Mouse (Mus musculus) cerebellum, adult (tissue): ENCODE data around the gene Gstt1.
"Not testable (repeated sequence)": the region's sequence is repeated elsewhere in the genome, so short reads cannot be mapped to it uniquely, and the experiment has no call there.

Experiments
- ATAC-seq: cut with Nextera tagmentation; 2 replicates; pipeline ENCODE4 v1.9.2; 2017; ENCODE audit warnings: mild to moderate bottlenecking, moderate library complexity, mixed read lengths; ENCODE audit not compliant: insufficient number of reproducible peaks, low FRiP score, low TSS enrichment

The Gstt1 gene

DNA sequence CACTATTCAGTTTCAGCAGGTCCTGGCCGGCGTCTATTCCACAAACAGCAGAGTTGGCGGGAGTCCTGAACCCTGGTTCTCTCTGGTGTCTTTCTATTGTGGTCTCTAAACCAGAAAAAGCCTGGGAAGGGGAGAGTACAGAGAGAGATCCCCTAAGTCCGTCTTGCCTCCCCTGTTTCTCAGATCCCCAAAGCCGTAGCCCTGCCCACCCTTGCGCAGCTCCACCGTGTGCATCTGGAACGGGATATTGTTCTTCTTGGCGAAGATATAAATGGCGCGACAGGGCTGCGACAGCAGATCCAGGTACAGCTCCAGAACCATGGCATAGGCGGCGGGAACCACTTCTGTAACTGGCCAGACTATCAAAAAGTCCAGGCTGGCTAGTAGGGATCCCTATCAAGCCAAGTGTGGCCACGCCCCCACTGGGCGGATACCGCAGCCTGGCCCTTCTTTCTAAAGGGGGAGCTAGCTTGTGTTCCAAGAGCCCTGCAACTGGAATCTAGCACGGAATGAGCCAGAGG is at the start of gene Gstt1:
Gene Gstt1, minus strand, starts transcription at position 409 of the 521 bp plus-strand sequence.
- ATAC-seq = peak; percentile 54

DNA sequence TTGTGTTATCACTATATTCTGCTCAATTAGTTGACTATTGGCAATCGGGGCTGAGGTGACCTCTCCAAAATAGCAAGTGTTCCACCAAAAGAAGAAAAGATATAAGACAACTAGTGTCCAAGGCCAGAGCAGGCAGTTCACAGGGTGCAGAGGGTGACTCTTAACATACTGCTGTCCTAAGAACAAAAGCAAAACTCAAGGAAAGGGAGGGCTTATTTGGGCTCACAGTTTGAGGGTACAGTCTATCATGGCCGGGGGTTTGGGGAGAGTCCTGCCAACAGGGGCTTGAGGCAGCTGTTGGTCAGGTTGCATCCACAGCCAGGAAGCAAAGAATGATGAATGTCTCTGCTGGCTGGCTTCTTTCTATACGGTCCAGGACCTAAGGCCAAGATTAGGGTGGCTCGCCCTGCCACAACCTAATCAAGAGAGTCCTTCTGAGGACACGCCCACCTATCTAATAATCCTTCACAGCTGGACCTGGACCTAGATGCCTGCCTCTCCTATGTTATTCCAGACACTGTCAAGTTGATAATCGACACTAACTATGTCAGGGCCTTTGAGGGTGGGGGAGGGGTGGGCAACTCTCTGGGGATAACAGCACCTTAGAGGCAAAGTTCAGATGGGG is 47.0 kb upstream of the Gstt1 start:
- no peak for ATAC-seq

DNA sequence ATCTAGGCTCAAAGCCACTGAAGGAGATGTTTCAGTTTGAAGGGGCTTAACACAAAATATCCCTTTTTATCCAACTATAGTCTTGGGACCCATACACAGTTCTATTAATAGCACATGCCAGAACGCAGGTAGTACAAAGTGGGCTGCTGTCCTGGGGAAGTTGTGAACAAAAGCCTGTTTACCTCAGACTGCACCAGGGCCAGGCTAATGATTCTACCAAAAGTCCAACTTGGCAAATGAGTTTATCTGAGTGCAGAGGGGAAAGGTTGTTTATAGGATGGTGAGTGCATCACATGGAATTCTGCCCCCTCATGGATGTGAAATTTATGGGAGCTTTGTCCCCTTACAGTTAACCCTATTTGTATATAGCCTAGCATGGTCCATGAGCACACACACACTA is 46.4 kb upstream of the Gstt1 start:
- no peak for ATAC-seq

DNA sequence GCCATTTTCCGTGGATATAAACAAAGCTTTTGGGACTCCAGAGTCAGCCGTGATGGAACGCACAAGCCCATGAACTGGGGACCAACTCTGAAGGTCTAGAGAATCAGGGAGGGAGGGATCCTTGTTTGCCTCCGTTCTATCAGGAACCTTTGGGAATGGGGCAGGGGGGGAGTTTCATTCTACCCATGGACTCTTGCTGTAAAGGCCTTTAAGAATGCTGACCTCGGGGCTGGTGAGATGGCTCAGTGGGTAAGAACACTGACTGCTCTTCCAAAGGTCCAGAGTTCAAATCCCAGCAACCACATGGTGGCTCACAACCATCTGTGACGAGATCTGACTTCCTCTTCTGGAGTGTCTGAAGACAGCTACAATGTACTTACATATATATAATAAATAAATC is 45.5 kb upstream of the Gstt1 start:
- ATAC-seq = not testable (repeated sequence)

DNA sequence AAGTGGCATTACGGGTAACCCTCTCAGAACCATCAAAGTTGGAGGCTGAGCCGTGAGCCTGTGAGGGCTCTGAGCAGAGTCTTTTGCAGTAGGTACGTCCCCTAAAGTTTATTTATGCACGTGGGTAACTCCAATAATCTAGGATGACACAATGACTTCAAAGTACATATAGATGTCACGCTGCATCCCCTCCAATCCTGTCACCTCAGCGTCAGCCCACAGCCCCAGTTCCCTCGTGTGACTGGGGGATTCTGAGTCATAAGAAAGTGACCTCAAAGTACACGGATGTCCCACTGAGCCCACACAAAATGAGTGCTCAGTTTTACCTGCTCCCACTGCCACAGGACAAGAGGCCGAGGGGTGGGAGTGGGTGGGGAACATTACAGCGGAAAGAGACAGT is 40.7 kb upstream of the Gstt1 start:
- no peak for ATAC-seq

DNA sequence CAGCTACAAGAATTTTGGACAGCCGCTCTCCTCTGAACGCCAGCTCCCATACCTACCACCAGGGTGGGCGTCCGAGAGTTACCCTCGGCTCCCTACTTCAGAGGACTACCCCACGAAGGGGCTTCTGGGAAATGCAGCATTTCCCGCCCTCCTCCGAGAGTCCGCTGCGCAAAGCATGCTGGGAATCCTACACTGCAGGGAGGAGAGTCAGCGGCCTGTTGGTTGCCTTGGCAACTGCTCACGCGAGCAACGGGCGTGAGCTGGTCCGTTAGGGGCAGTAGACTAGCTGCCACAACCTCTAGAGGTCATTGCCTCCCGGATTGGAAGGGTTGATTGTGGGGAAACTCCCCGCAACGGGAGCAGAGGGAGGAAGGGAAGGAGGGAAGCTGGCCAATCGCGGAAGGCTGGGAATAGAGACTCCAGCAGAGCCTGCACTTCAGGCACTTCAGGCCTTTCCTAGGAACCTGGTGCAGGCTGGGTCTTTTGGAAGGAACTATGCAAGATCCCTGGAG is 38.9 kb upstream of the Gstt1 start, which contains the start of gene Gstt2:
Gene Gstt2, minus strand, starts transcription at position 177 of the 512 bp plus-strand sequence.
- ATAC-seq = peak; percentile 81

DNA sequence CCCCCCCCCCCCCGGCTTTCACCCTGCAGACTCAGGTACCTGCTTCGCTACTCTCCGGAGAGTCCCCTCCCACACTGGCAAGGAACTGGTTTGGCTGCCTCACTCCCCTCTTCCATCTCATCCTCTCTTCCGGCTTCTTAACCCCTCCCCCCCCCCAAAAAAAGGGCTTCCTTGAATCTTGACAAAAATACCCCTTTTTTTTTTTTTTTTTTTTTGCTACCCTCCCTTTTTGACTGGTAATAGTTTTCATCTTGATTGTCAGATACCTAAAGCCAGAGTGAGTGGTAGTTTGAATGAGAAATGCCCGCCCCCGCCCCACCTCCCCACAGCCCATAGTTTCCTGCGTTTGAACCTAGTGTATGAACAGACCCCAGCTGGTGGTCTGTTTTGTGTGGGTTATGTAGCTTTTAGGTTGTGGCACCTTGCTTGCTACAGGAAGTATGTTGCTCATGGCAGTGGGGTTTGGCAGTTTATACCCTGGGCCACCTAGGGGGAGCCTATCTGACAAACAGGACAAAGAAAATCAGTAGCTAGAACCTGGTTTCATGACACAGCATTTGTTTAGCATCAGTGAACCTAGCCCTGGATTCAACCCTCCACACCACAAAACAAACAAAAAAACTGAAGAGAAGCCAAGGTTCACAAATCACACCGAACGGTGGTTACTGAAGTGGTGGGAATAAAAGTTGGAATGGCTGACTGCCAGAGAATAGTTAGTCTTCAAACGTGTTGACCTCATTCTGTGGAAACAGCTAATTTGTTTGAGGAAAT is 37.6 kb upstream of the Gstt1 start:
- no peak for ATAC-seq

DNA sequence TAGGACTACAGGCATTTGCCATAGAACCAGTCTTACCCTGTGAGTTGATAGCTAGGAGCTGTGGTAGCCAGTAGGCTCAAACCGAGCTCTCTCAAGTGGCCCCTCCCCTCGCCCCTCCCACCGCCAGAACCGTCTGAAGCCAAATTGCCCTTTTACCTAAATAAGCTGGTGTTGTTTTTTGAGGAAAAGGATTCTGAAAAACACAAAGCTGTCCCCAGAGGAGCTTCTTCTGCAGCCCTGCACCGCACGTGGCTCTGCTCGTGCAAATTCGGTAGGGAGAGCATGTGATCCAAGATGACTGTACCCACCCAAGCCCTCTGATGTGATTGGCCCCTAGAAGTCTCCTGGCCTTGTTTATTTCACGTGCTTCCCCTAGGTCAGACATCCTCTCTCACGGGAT is 36.9 kb upstream of the Gstt1 start:
- ATAC-seq = no peak

DNA sequence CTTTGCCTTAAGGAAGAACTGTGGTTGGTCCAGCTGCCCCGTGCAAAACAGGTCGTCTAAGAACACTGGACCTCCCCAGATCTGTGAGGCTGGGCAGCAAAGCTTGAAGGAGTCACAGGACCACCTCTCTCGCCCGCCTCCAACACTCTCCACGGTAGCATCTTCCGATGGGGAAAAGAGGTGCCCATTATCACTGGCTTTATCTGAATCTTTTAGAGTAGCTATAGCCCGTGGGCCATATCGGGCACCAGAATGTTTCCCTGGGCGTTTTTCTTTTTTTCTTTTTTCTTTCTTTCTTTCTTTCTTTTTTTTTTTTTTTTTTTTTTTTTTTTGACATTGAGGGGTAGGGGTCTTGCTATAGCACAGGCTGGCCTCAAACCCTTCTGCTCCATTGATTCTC is 36.3 kb upstream of the Gstt1 start:
- no peak for ATAC-seq

DNA sequence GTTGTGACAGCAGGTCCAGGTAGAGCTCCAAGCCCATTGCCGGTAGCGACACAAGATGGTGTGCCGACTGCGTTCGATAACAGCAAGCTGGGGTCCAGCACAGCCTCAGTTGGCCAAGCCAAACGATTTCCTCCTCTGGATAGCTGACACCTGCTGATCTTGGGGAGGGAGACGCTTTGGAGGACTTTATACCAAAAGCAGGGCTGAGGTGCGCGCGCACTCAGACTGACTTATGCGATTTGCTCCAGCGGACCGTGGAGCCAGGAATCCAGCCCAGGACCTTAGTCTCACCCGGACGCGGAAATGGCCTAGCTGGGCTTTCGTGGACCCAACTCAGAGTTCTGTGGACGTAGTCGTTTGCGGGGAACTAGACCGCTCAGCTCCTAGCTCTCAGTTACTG is 35.9 kb upstream of the Gstt1 start:
- ATAC-seq = no peak

DNA sequence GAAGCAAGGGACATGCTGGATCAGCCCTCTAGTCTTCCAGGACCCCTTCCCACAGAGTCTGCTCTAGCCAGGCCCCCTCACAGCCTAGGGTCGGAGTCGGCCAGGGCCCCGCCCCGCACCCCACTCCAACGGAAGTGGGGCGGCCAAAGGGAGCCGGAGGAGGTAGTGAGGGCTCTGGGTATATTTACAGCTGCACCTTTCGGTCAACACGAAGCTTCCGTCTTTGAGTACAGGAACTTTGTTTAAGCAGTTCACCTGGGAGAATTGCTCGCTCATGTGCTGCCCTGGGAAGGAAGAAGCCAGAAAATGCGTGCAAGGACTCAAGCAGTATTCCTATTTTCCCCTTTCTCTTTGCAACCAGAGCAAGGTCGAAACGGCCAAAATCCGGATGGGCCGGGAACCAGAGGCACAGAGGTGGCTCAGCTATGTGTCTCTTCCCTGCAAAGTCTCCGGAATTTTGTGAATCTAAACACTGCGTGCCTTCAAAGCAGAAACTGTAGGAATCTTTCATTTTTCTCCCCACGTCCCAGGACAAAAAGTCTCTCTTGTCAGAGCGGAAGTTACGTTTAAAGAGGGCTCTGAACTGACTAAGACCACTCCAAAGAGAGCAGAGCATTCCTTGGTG is 35.2 kb upstream of the Gstt1 start:
- no peak for ATAC-seq

DNA sequence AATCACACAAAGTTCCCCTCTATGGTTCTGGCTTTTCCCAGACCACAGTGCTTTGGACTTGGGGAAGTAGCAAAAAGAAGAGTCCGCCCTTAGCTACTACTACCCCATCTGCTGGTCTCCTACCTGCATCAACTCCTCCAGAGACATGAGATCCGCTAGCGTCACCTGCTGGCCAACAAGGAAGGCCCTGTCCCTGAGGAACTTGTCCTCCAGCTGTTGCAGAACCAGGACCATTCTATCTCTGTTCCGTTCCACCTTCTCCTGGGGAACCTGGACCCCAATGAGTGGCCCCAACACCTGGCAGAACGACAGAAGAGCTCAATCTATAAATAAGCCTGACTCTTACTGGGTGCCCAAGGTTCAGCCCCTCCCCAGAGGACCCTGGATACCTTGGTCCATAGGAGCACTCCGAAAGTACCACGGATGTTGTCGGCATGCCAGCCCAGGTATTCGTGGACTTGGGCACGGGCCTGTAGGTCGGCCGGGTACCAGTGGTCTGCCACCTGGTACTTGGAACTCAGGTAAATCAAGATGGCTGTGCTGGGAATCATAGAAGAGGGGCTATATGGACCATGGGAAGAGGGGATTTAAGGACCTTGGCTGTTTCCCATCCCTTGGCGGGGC is 34.0 kb upstream of the Gstt1 start:
- no peak for ATAC-seq

DNA sequence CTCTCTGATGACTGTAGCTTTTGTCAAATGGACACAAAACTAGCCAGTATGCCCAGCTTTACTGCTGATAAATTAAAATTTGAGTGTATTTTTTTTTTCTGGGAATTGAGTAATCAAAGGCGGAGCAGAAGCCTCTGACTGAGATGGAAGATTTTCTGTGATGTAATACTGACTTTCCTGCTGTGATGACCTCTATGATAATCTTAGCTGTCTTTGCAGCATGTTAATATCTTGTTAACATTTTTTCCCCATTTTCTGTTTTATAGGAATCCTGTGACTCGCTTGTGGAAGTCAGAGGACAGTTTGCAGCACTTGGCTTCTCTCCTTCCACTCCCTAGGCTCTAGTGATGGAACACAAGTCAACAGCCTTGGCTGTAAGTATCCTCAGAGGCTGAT is 31.9 kb upstream of the Gstt1 start:
- ATAC-seq = no peak

DNA sequence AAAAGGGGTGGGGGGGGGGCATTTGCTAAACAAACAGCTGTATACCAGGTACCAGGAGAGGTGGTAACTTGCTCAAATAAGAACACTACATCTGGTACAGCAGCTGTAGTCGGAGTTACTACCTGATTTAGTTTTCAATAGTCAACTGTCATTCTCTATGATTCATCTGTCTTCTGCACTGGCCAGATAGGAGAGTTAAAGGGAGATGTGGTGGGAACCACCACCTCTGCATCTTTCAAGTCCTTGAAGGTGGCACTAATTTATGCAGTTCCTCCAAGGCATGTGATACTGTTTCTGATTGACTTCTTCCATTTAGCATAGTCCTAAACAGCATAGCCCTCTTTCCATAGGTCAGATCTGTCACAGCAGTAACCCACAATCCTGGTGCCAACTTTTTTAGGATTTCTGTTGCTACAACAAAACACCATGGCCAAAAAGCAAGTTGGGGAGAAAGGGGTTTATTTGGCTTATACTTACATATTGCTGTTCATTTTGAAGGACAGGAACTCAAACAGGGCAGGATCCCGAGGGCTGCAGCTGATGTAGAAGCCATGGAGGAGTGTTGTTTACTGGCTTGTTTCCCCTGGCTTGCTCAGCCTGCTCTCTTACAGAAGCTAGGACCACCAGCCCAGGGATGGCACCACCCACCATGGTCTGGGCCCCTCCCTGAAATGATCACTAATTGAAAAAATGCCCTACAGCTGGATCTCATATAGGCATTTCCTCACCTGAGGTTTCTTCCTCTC is 31.3 kb upstream of the Gstt1 start:
- ATAC-seq = no peak

DNA sequence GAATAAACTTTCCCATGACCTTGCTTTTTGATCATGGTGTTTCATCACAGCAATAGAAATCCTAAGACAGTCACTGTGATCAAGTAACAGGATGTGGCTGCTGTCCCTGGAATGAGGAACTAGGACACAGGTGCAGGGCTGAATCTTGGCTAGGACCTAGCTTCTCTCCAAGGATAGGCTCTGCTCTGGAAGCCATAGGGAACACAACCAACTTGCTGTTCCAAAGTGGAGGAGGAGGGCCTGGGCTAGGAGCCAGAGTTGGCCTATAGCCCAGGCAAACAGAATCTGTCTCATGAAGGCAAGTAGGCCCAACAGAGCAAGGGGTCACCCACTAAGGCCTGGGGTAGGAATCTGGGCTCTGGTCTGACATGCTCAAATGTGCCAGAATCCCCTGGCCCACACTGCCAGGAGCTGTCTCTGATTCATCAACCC is 30.1 kb upstream of the Gstt1 start:
- peak; percentile 90 for ATAC-seq

DNA sequence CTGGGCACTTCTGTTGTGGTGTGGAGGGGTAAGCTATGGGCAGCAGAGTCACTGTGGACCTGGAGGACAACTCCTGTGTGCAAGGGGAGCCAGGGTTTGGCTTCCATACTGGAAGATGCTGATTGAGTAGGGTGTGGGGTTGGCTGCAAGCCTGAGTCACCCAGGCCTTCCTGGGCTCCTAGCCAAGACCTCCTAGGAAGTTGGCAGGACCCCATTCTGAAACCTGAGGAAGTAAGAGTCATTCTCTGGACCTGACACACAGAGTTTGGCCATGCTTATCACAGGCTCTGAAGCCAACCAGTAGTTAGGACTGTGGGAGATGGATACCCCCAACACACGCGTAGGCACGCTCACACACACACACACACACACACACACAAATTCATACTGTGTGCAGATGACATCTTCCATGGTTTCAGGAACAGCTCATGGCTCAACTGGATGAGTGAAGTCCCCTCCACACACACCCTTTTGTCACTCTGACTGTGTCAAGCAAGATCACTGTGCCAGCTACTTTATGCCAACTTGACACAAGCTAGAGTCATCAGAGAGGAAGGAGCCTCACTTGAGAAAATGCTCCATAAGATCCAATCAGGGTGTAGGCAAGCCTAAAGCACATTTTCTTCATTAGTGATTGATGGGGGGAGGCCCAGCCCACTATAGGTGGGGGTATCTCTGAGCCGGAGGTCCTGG is 29.4 kb upstream of the Gstt1 start:
- ATAC-seq = no peak

DNA sequence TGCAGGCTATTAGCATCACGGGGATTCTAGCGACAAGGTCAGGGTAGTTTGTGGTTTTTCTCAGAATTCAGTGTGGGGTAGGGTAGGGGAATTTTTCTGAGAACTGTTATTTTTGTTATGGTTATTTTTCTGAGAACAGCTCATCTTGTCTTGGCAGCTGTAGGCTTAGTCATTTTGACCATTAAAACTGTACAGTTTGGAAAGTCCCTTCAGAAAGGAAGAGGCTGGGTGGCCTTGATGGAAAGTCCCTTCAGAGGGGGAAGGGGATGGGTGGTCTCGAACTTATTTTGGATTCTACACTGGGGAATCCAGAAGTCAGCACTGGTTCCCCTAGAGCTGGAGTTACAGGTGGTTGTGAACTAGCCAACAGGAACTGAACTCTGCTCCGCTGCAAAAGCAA is 26.1 kb upstream of the Gstt1 start:
- no peak for ATAC-seq

DNA sequence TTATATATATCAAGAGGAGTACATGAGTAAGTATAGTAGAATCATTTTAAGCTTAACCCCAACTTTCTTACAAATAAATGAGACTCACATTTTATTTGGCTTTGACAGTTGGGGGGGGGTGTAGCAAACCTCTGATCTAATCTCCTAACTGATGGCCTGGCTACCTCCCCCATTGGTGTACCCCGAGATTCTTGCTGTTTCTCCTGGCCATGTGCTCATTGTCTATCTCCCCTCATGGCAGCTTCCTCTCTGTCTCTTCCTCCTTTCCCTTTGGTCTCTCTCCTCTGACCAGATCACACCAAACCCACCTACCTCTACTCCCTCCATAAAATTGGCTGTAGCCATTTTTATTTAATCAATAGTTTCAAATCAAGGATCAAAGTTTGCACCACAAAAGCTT is 25.4 kb upstream of the Gstt1 start:
- ATAC-seq = no peak

DNA sequence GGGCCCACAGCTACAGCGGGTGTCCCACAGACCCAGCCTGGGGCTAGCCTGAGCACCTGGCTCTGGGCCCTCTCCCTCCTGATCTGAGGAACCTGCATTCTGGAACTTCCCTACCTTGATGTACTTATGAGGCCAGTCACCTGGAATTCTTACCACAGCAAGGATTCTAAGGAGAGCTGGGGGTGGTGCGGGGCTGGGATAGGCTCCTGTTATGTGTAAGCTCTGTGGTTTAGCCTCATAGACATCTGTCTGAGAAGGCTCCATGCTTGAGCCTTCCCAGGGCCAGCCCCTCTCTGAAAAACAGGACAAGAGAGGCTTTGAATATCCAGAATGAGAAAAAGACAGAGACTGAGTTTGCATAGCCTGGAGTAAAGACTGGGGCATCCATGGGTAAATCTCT is 24.1 kb upstream of the Gstt1 start, which contains the start of gene Gstt4:
Gene Gstt4, minus strand, starts transcription at position 101 of the 400 bp plus-strand sequence.
- ATAC-seq = no peak
